Mouse (Mus musculus) heart, postnatal 0 days (tissue): Measurements from ENCODE around the gene Mre11a.

Experiments
- CTCF ChIP-seq: IDR thresholded peaks from 2 replicates; pipeline ENCODE4 v1.5.1; 2016; ENCODE audit warnings: antibody characterized with exemption, control low read depth, low read depth
- EP300 ChIP-seq: IDR thresholded peaks from 2 replicates; pipeline ENCODE4 v1.6.1; 2016; ENCODE audit warnings: antibody characterized with exemption, low read depth

GRCm38 (mm10) chr9:14859868-14860639 is 75.6 kb downstream of the Mre11a start, which contains the start of gene Gpr83:
- TF ChIP-seq EP300 (no peak), CTCF (no peak)
